Mouse (Mus musculus): ENCODE data around the gene Olfr812. TPM values are rescaled to one million over a fixed set of nuclear protein-coding genes. Genes with fewer than 3 reads are reported as not detected.

Gene Olfr812
- total and polyA plus RNA-seq, 3 experiments: not detected

- Histone ChIP-seq H3K27ac (ENCODE audit: control insufficient read depth, low read depth, low read length) (no peak within 1 kb of the TSS), H3K4me3 (ENCODE audit: control insufficient read depth in 1 of 2, insufficient read depth in 1 of 2, low read depth in 2 of 2, low read length in 2 of 2) (no peak within 1 kb of the TSS), H3K4me1 (ENCODE audit: control insufficient read depth in 1 of 2, insufficient read depth in 2 of 2, low read length in 2 of 2) (no peaks in the 10 kb centered on the region), H3K79me2 (ENCODE audit: control insufficient read depth, insufficient read depth, low read length, poor library complexity) (no peaks in the 10 kb centered on the region), H3K9me3 (replicated peaks; ENCODE audit: insufficient read depth, low read length) (no peaks in the 10 kb centered on the region), H3K36me3 (ENCODE audit: control insufficient read depth in 1 of 2, insufficient read depth in 2 of 2, low read length in 2 of 2) (no peaks in the 10 kb centered on the region), H3K9ac (ENCODE audit: control insufficient read depth, low read depth, low read length, poor library complexity, severe bottlenecking) (no peak within 1 kb of the TSS), H3K27me3 (ENCODE audit: control insufficient read depth in 1 of 2, insufficient read depth in 2 of 2, low read length in 2 of 2) (no peaks in the 10 kb centered on the region)
- TF ChIP-seq CHD2 (IDR thresholded peaks at IDR 0.05; ENCODE audit: low read length) (no peak), SMC3 (IDR thresholded peaks at IDR 0.05; ENCODE audit: low read depth, low read length) (no peak), ZC3H11A (IDR thresholded peaks at IDR 0.05; ENCODE audit: low read depth, low read length) (no peak), ETS1 (IDR thresholded peaks at IDR 0.05; ENCODE audit: low read depth, low read length) (no peak), USF1 (IDR thresholded peaks at IDR 0.05; ENCODE audit: low read depth, low read length) (no peak), TBP (IDR thresholded peaks at IDR 0.05; ENCODE audit: low read depth, low read length) (no peak), NRF1 (IDR thresholded peaks at IDR 0.05; ENCODE audit: insufficient read depth, low read depth, low read length, poor library complexity, severe bottlenecking) (no peak), GATA1 (IDR thresholded peaks at IDR 0.05; ENCODE audit: low read depth, low read length) (no peak)
- no peak for DNase-seq (ENCODE audit: low read depth, low spot score)
Measured at GRCm38 (mm10) chr10:129794817-129795216, 51.1 kb downstream of the Olfr812 start, which contains the start of gene Olfr810. Olfr810 (minus strand) TSS chr10:129794917.

Other genes with a start within 250 kb of the Olfr812 start
- gene Olfr796, start 233.5 kb downstream of the Olfr812 start, total RNA-seq (2012; rRNA removed): not detected in 2 replicates
- gene Olfr796, start 233.5 kb downstream of the Olfr812 start, polyA plus RNA-seq (2012; ENCODE audit: insufficient read depth in 1 of 2, insufficient read length in 2 of 2, low read depth in 1 of 2, low replicate concordance in 2 of 2, missing spikeins in 1 of 2): not detected
- not detected in 2 replicates for gene Olfr798, start 218.2 kb downstream of the Olfr812 start, total RNA-seq (2012; rRNA removed)
- not detected for gene Olfr798, start 218.2 kb downstream of the Olfr812 start, polyA plus RNA-seq (2012; ENCODE audit: insufficient read depth in 1 of 2, insufficient read length in 2 of 2, low read depth in 1 of 2, low replicate concordance in 2 of 2, missing spikeins in 1 of 2)
- not detected in 2 replicates for gene Olfr799, start 208.6 kb downstream of the Olfr812 start, total RNA-seq (2012; rRNA removed)
- gene Olfr799, start 208.6 kb downstream of the Olfr812 start, polyA plus RNA-seq (2012; ENCODE audit: insufficient read depth in 1 of 2, insufficient read length in 2 of 2, low read depth in 1 of 2, low replicate concordance in 2 of 2, missing spikeins in 1 of 2): not detected
- gene Olfr800, start 188.4 kb downstream of the Olfr812 start, total RNA-seq (2012; rRNA removed): not detected in 2 replicates
- not detected for gene Olfr800, start 188.4 kb downstream of the Olfr812 start, polyA plus RNA-seq (2012; ENCODE audit: insufficient read depth in 1 of 2, insufficient read length in 2 of 2, low read depth in 1 of 2, low replicate concordance in 2 of 2, missing spikeins in 1 of 2)
- not detected in 2 replicates for gene Olfr801, start 172.2 kb downstream of the Olfr812 start, total RNA-seq (2012; rRNA removed)
- not detected for gene Olfr801, start 172.2 kb downstream of the Olfr812 start, polyA plus RNA-seq (2012; ENCODE audit: insufficient read depth in 1 of 2, insufficient read length in 2 of 2, low read depth in 1 of 2, low replicate concordance in 2 of 2, missing spikeins in 1 of 2)
- gene Olfr802, start 157.9 kb downstream of the Olfr812 start, total RNA-seq (2012; rRNA removed): not detected in 2 replicates
- gene Olfr802, start 157.9 kb downstream of the Olfr812 start, polyA plus RNA-seq (2012; ENCODE audit: insufficient read depth in 1 of 2, insufficient read length in 2 of 2, low read depth in 1 of 2, low replicate concordance in 2 of 2, missing spikeins in 1 of 2): not detected
- not detected in 2 replicates for gene Olfr803, start 151.8 kb downstream of the Olfr812 start, total RNA-seq (2012; rRNA removed)
- under 1 TPM in 1 of 2 experiments, not detected in 1; 0.03 TPM for gene Olfr803, start 151.8 kb downstream of the Olfr812 start, polyA plus RNA-seq (2012; ENCODE audit: insufficient read depth in 1 of 2, insufficient read length in 2 of 2, low read depth in 1 of 2, low replicate concordance in 2 of 2, missing spikeins in 1 of 2)
- not detected in 2 replicates for gene Olfr804, start 142.9 kb downstream of the Olfr812 start, total RNA-seq (2012; rRNA removed)
- not detected for gene Olfr804, start 142.9 kb downstream of the Olfr812 start, polyA plus RNA-seq (2012; ENCODE audit: insufficient read depth in 1 of 2, insufficient read length in 2 of 2, low read depth in 1 of 2, low replicate concordance in 2 of 2, missing spikeins in 1 of 2)
- gene Olfr805, start 116.7 kb downstream of the Olfr812 start, total RNA-seq (2012; rRNA removed): not detected in 2 replicates
- gene Olfr805, start 116.7 kb downstream of the Olfr812 start, polyA plus RNA-seq (2012; ENCODE audit: insufficient read depth in 1 of 2, insufficient read length in 2 of 2, low read depth in 1 of 2, low replicate concordance in 2 of 2, missing spikeins in 1 of 2): not detected
- not detected in 2 replicates for gene Olfr806, start 104.2 kb downstream of the Olfr812 start, total RNA-seq (2012; rRNA removed)
- not detected for gene Olfr806, start 104.2 kb downstream of the Olfr812 start, polyA plus RNA-seq (2012; ENCODE audit: insufficient read depth in 1 of 2, insufficient read length in 2 of 2, low read depth in 1 of 2, low replicate concordance in 2 of 2, missing spikeins in 1 of 2)
- not detected in 2 replicates for gene Olfr807, start 88.3 kb downstream of the Olfr812 start, total RNA-seq (2012; rRNA removed)
- not detected for gene Olfr807, start 88.3 kb downstream of the Olfr812 start, polyA plus RNA-seq (2012; ENCODE audit: insufficient read depth in 1 of 2, insufficient read length in 2 of 2, low read depth in 1 of 2, low replicate concordance in 2 of 2, missing spikeins in 1 of 2)
- gene Olfr808, start 80.6 kb downstream of the Olfr812 start, total RNA-seq (2012; rRNA removed): not detected in 2 replicates
- not detected for gene Olfr808, start 80.6 kb downstream of the Olfr812 start, polyA plus RNA-seq (2012; ENCODE audit: insufficient read depth in 1 of 2, insufficient read length in 2 of 2, low read depth in 1 of 2, low replicate concordance in 2 of 2, missing spikeins in 1 of 2)
- not detected in 2 replicates for gene Olfr809, start 71.5 kb downstream of the Olfr812 start, total RNA-seq (2012; rRNA removed)
- gene Olfr809, start 71.5 kb downstream of the Olfr812 start, polyA plus RNA-seq (2012; ENCODE audit: insufficient read depth in 1 of 2, insufficient read length in 2 of 2, low read depth in 1 of 2, low replicate concordance in 2 of 2, missing spikeins in 1 of 2): not detected
- gene Olfr810, start 51.2 kb downstream of the Olfr812 start, total RNA-seq (2012; rRNA removed): not detected in 2 replicates
- gene Olfr810, start 51.2 kb downstream of the Olfr812 start, polyA plus RNA-seq (2012; ENCODE audit: insufficient read depth in 1 of 2, insufficient read length in 2 of 2, low read depth in 1 of 2, low replicate concordance in 2 of 2, missing spikeins in 1 of 2): not detected
- gene Olfr811, start 41.7 kb downstream of the Olfr812 start, total RNA-seq (2012; rRNA removed): not detected in 2 replicates
- gene Olfr811, start 41.7 kb downstream of the Olfr812 start, polyA plus RNA-seq (2012; ENCODE audit: insufficient read depth in 1 of 2, insufficient read length in 2 of 2, low read depth in 1 of 2, low replicate concordance in 2 of 2, missing spikeins in 1 of 2): not detected
- gene Olfr813, start 9.3 kb upstream of the Olfr812 start, total RNA-seq (2012; rRNA removed): not detected in 2 replicates
- gene Olfr813, start 9.3 kb upstream of the Olfr812 start, polyA plus RNA-seq (2012; ENCODE audit: insufficient read depth in 1 of 2, insufficient read length in 2 of 2, low read depth in 1 of 2, low replicate concordance in 2 of 2, missing spikeins in 1 of 2): not detected
- gene Olfr814, start 33.8 kb upstream of the Olfr812 start, total RNA-seq (2012; rRNA removed): not detected in 2 replicates
- not detected for gene Olfr814, start 33.8 kb upstream of the Olfr812 start, polyA plus RNA-seq (2012; ENCODE audit: insufficient read depth in 1 of 2, insufficient read length in 2 of 2, low read depth in 1 of 2, low replicate concordance in 2 of 2, missing spikeins in 1 of 2)
- gene Olfr815, start 59.8 kb upstream of the Olfr812 start, total RNA-seq (2012; rRNA removed): not detected in 2 replicates
- gene Olfr815, start 59.8 kb upstream of the Olfr812 start, polyA plus RNA-seq (2012; ENCODE audit: insufficient read depth in 1 of 2, insufficient read length in 2 of 2, low read depth in 1 of 2, low replicate concordance in 2 of 2, missing spikeins in 1 of 2): not detected
- not detected in 2 replicates for gene Olfr816, start 69.5 kb upstream of the Olfr812 start, total RNA-seq (2012; rRNA removed)
- not detected for gene Olfr816, start 69.5 kb upstream of the Olfr812 start, polyA plus RNA-seq (2012; ENCODE audit: insufficient read depth in 1 of 2, insufficient read length in 2 of 2, low read depth in 1 of 2, low replicate concordance in 2 of 2, missing spikeins in 1 of 2)
- gene Olfr818, start 103.0 kb upstream of the Olfr812 start, total RNA-seq (2012; rRNA removed): not detected in 2 replicates
- not detected for gene Olfr818, start 103.0 kb upstream of the Olfr812 start, polyA plus RNA-seq (2012; ENCODE audit: insufficient read depth in 1 of 2, insufficient read length in 2 of 2, low read depth in 1 of 2, low replicate concordance in 2 of 2, missing spikeins in 1 of 2)
- not detected in 2 replicates for gene Olfr819, start 121.2 kb upstream of the Olfr812 start, total RNA-seq (2012; rRNA removed)
- not detected for gene Olfr819, start 121.2 kb upstream of the Olfr812 start, polyA plus RNA-seq (2012; ENCODE audit: insufficient read depth in 1 of 2, insufficient read length in 2 of 2, low read depth in 1 of 2, low replicate concordance in 2 of 2, missing spikeins in 1 of 2)
- gene Olfr247, start 130.0 kb upstream of the Olfr812 start, total RNA-seq (2012; rRNA removed): not detected in 2 replicates
- not detected for gene Olfr247, start 130.0 kb upstream of the Olfr812 start, polyA plus RNA-seq (2012; ENCODE audit: insufficient read depth in 1 of 2, insufficient read length in 2 of 2, low read depth in 1 of 2, low replicate concordance in 2 of 2, missing spikeins in 1 of 2)
- not detected in 2 replicates for gene Gm10310, start 139.0 kb upstream of the Olfr812 start, total RNA-seq (2012; rRNA removed)
- not detected for gene Gm10310, start 139.0 kb upstream of the Olfr812 start, polyA plus RNA-seq (2012; ENCODE audit: insufficient read depth in 1 of 2, insufficient read length in 2 of 2, low read depth in 1 of 2, low replicate concordance in 2 of 2, missing spikeins in 1 of 2)
- gene Olfr820, start 166.5 kb upstream of the Olfr812 start, total RNA-seq (2012; rRNA removed): not detected in 2 replicates
- gene Olfr820, start 166.5 kb upstream of the Olfr812 start, polyA plus RNA-seq (2012; ENCODE audit: insufficient read depth in 1 of 2, insufficient read length in 2 of 2, low read depth in 1 of 2, low replicate concordance in 2 of 2, missing spikeins in 1 of 2): not detected
- not detected in 2 replicates for gene Olfr821, start 184.3 kb upstream of the Olfr812 start, total RNA-seq (2012; rRNA removed)
- not detected for gene Olfr821, start 184.3 kb upstream of the Olfr812 start, polyA plus RNA-seq (2012; ENCODE audit: insufficient read depth in 1 of 2, insufficient read length in 2 of 2, low read depth in 1 of 2, low replicate concordance in 2 of 2, missing spikeins in 1 of 2)
- gene Olfr822, start 225.1 kb upstream of the Olfr812 start, total RNA-seq (2012; rRNA removed): not detected in 2 replicates
- not detected for gene Olfr822, start 225.1 kb upstream of the Olfr812 start, polyA plus RNA-seq (2012; ENCODE audit: insufficient read depth in 1 of 2, insufficient read length in 2 of 2, low read depth in 1 of 2, low replicate concordance in 2 of 2, missing spikeins in 1 of 2)

All from MEL (cell line).